Mouse (Mus musculus) lung, postnatal 10 days (tissue): Measurements from ENCODE around the gene Brcc3.

Experiments used
- DNase-seq: peaks from one replicate; pipeline ENCODE4 v3.0.0; 2021

The Brcc3 gene

GRCm38 (mm10) chrX:75415936-75416785 is at the start of gene Brcc3, which contains the start of the genes Cmc4 and Mtcp1:
Gene Brcc3 (plus strand): TSS chrX:75416628.
Gene Cmc4 (minus strand): TSS chrX:75416584.
Gene Mtcp1 (minus strand): TSS chrX:75416588.
- DNase-seq, result peak; percentile 92

GRCm38 (mm10) chrX:75370197-75370596 is 46.2 kb upstream of the Brcc3 start:
- peak; percentile 3 for DNase-seq

- peak; percentile 41 for DNase-seq
These were observed 43.6 kb upstream of the Brcc3 start for GRCm38 (mm10) chrX:75372666-75373425.

- no peak for DNase-seq
These were observed 39.6 kb upstream of the Brcc3 start for GRCm38 (mm10) chrX:75376815-75377214.

- DNase-seq, result no peak
These were observed 35.3 kb upstream of the Brcc3 start for GRCm38 (mm10) chrX:75381176-75381575.

GRCm38 (mm10) chrX:75381699-75382098 is 34.7 kb upstream of the Brcc3 start:
- DNase-seq, result no peak

- peak; percentile 89 for DNase-seq
These were observed 34.1 kb upstream of the Brcc3 start, which contains the start of the genes Fundc2 and F8 for GRCm38 (mm10) chrX:75382195-75382771. Gene Fundc2 (plus strand): TSS chrX:75382399. Gene F8 (minus strand): TSS chrX:75382615.

- DNase-seq, result no peak
These were observed 17.0 kb upstream of the Brcc3 start for GRCm38 (mm10) chrX:75399471-75399870.

- DNase-seq, result peak; percentile 4
These were observed 13.8 kb upstream of the Brcc3 start for GRCm38 (mm10) chrX:75402668-75403067.

- DNase-seq, result no peak
These were observed 13.1 kb upstream of the Brcc3 start for GRCm38 (mm10) chrX:75403350-75403749.

- no peak for DNase-seq
These were observed 6.7 kb upstream of the Brcc3 start for GRCm38 (mm10) chrX:75409711-75410110.

- no peak for DNase-seq
These were observed 38.2 kb downstream of the Brcc3 start for GRCm38 (mm10) chrX:75454597-75454996.

GRCm38 (mm10) chrX:75475182-75475644 is 58.8 kb downstream of the Brcc3 start:
- DNase-seq, result peak; percentile 50

- DNase-seq, result no peak
These were observed 73.5 kb downstream of the Brcc3 start for GRCm38 (mm10) chrX:75489886-75490285.
